Mouse (Mus musculus) CD4-positive helper T cell, adult 2 months (primary cell): Measurements from ENCODE around the gene Tmem54.

Experiments
- DNase-seq: peaks from one replicate; pipeline ENCODE4 v3.0.0-alpha.2; 2012; ENCODE audit warnings: low read depth, missing footprints, low spot score

The Tmem54 gene

GRCm38 (mm10) chr4:129097006-129097405 lies 8.3 kb upstream of the Tmem54 start:
- DNase-seq = no peak

GRCm38 (mm10) chr4:129102133-129102829 lies 3.1 kb upstream of the Tmem54 start:
- DNase-seq = no peak

GRCm38 (mm10) chr4:129106073-129106472 lies 725 bp downstream of the Tmem54 start:
- no peak for DNase-seq

- DNase-seq = no peak
These were observed 2.1 kb downstream of the Tmem54 start for GRCm38 (mm10) chr4:129107348-129107899.

- no peak for DNase-seq
These were observed 3.3 kb downstream of the Tmem54 start for GRCm38 (mm10) chr4:129108624-129109023.

GRCm38 (mm10) chr4:129110804-129111203 lies 5.5 kb downstream of the Tmem54 start:
- no peak for DNase-seq

- DNase-seq = no peak
These were observed 6.0 kb downstream of the Tmem54 start for GRCm38 (mm10) chr4:129111350-129111749.

GRCm38 (mm10) chr4:129112231-129112630 lies 6.9 kb downstream of the Tmem54 start:
- no peak for DNase-seq

GRCm38 (mm10) chr4:129113083-129113988 lies 8.0 kb downstream of the Tmem54 start:
- peak; percentile 68 for DNase-seq

- no peak for DNase-seq
These were observed 11.4 kb downstream of the Tmem54 start for GRCm38 (mm10) chr4:129116703-129117102.

- DNase-seq = no peak
These were observed 12.6 kb downstream of the Tmem54 start for GRCm38 (mm10) chr4:129117720-129118510.

- no peak for DNase-seq
These were observed 14.4 kb downstream of the Tmem54 start for GRCm38 (mm10) chr4:129119708-129120107.

- DNase-seq = peak; percentile 69
These were observed 15.4 kb downstream of the Tmem54 start for GRCm38 (mm10) chr4:129120520-129121445.

GRCm38 (mm10) chr4:129121569-129122086 lies 16.3 kb downstream of the Tmem54 start, which contains the start of gene Hpca:
TSS of gene Hpca (minus strand) at chr4:129122036.
- DNase-seq = no peak

GRCm38 (mm10) chr4:129122107-129122506 lies 16.8 kb downstream of the Tmem54 start:
- no peak for DNase-seq

GRCm38 (mm10) chr4:129122719-129123118 lies 17.4 kb downstream of the Tmem54 start:
- no peak for DNase-seq

- no peak for DNase-seq
These were observed 19.4 kb downstream of the Tmem54 start for GRCm38 (mm10) chr4:129124652-129125146.

- DNase-seq = no peak
These were observed 20.5 kb downstream of the Tmem54 start for GRCm38 (mm10) chr4:129125736-129126451.
